Mouse (Mus musculus) megakaryocyte, embryonic 14.5 days (primary cell): ENCODE results near the gene Il1r2.

Experiments
- FLI1 ChIP-seq: IDR thresholded peaks from 2 replicates; pipeline ENCODE4 v1.6.1; 2012; ENCODE audit warnings: low read length, inconsistent platforms, mixed read lengths
- GATA1 ChIP-seq: IDR thresholded peaks from 3 replicates; pipeline ENCODE4 v1.6.1; 2012; ENCODE audit warnings: mixed read lengths, low read length, inconsistent platforms, borderline replicate concordance

- TF ChIP-seq GATA1, result no peak
- TF ChIP-seq FLI1, result no peak
These were observed 3.4 kb downstream of the Il1r2 start for GRCm38 (mm10) chr1:40077328-40077727.
